Comparison of ENCODE assay signal across 9 mouse cellular contexts in genomic region chr14:45507923-45508322, GRCm38 (mm10). TPM values are rescaled to one million over a fixed set of nuclear protein-coding genes. Genes with fewer than 3 reads are reported as not detected.
DNase-seq lines count a peak whose midpoint lies in the region; ATAC-seq and TF ChIP-seq lines count a peak whose summit lies in the region.
"Had no signal": no experiment of that assay in that cellular context is flagged by ENCODE, and none has a peak within 500 bp of the region (broad histone marks: within the 10 kb centered on the region; RNA-seq: fewer than 3 reads in every experiment).

No protein-coding gene starts in this region.

- intact Hi-C loops in left cerebral cortex, postnatal 25 days (cut with DNase I) = no loop called here

- no peak overlapping the region for H3K4me3 ChIP-seq in hindbrain, embryonic 10.5 days
- no peak overlapping the region for H3K4me3 ChIP-seq in hindbrain, embryonic 11.5 days (ENCODE audit: low read depth, low read length)
- H3K4me3 ChIP-seq in intestine, postnatal 0 days (ENCODE audit: low read depth, low read length) = no peak overlapping the region
- H3K4me3 ChIP-seq: erythroblast, embryonic 14.5 days had no signal

- WGBS in hindbrain, embryonic 10.5 days = 67% methylated on average over 4 of the region's 4 CpGs
- WGBS in hindbrain, embryonic 11.5 days = 55% methylated on average over 4 of the region's 4 CpGs
- WGBS in intestine, postnatal 0 days = 49% methylated on average over 4 of the region's 4 CpGs

- H3K9me3 ChIP-seq in hindbrain, embryonic 10.5 days = no peaks in the 10 kb centered on the region
- H3K9me3 ChIP-seq in hindbrain, embryonic 11.5 days (ENCODE audit: control insufficient read depth, low read length) = no peaks in the 10 kb centered on the region
- H3K9me3 ChIP-seq in intestine, postnatal 0 days (ENCODE audit: control insufficient read depth) = no peaks in the 10 kb centered on the region

- peak overlapping the region; percentile 64 for H3K27ac ChIP-seq in hindbrain, embryonic 10.5 days
- H3K27ac ChIP-seq in hindbrain, embryonic 11.5 days (ENCODE audit: low read depth, low read length) = no peak overlapping the region
- peak overlapping the region; percentile 35; the same call in 1 of the 2 replicates for H3K27ac ChIP-seq in intestine, postnatal 0 days (ENCODE audit: low read depth, low read length)

- no peak overlapping the region for H3K9ac ChIP-seq in hindbrain, embryonic 11.5 days (ENCODE audit: low read depth, low read length)
- no peak overlapping the region for H3K9ac ChIP-seq in intestine, postnatal 0 days (ENCODE audit: low read depth, low read length)

- no peak for TF ChIP-seq CTCF in intestine, postnatal 0 days (IDR thresholded peaks at IDR 0.05; ENCODE audit: low read depth)

- H3K27me3 ChIP-seq in hindbrain, embryonic 10.5 days (ENCODE audit: insufficient read depth, poor library complexity, severe bottlenecking) = no peaks in the 10 kb centered on the region
- H3K27me3 ChIP-seq in hindbrain, embryonic 11.5 days (ENCODE audit: control insufficient read depth, insufficient read depth, low read length) = no peaks in the 10 kb centered on the region
- H3K27me3 ChIP-seq in intestine, postnatal 0 days (replicated peaks; ENCODE audit: control insufficient read depth, insufficient read depth, low read length) = no peaks in the 10 kb centered on the region

- no peak for ATAC-seq in hindbrain, embryonic 11.5 days (ENCODE audit: low FRiP score)
- ATAC-seq in intestine, postnatal 0 days = no peak
- no peak for ATAC-seq in inflammation-experienced regulatory T-cells, adult 6 months

- peaks cover 41% of the 10 kb centered on the region for H3K36me3 ChIP-seq in hindbrain, embryonic 10.5 days
- no peaks in the 10 kb centered on the region for H3K36me3 ChIP-seq in hindbrain, embryonic 11.5 days (ENCODE audit: control insufficient read depth, insufficient read depth, low read length)
- H3K36me3 ChIP-seq in intestine, postnatal 0 days (ENCODE audit: control insufficient read depth, insufficient read depth) = no peaks in the 10 kb centered on the region; the same call in 1 of the 2 replicates

- peaks cover 35% of the 10 kb centered on the region for H3K4me1 ChIP-seq in hindbrain, embryonic 10.5 days (replicated peaks)
- peaks cover 3% of the 10 kb centered on the region for H3K4me1 ChIP-seq in hindbrain, embryonic 11.5 days (replicated peaks; ENCODE audit: control insufficient read depth, insufficient read depth, low read length)
- 0 out of 2 replicates have a peak, but pooled peaks cover 4% of the 10 kb centered on the region for H3K4me1 ChIP-seq in intestine, postnatal 0 days (replicated peaks; ENCODE audit: control insufficient read depth, insufficient read depth, low read length)

- no peak overlapping the region for H3K4me2 ChIP-seq in hindbrain, embryonic 11.5 days (replicated peaks; ENCODE audit: low read depth, low read length)
- H3K4me2 ChIP-seq in intestine, postnatal 0 days (replicated peaks; ENCODE audit: low read depth) = no peak overlapping the region

- DNase-seq in hindbrain, embryonic 10.5 days (ENCODE audit: low spot score) = no peak
- no peak for DNase-seq in hindbrain, embryonic 11.5 days (ENCODE audit: low spot score)
- peak; percentile 42 for DNase-seq in gonadal fat pad, adult 2 months (ENCODE audit: low read depth)
- peak; percentile 81 for DNase-seq in lung, postnatal 36 days
- DNase-seq in c-Kit-positive CD71-positive TER-119-positive erythroid progenitor cells, embryonic 14.5 days (ENCODE audit: low spot score) = no peak
- no peak for DNase-seq in left cerebral cortex, postnatal 25 days (ENCODE audit: low spot score in 2 of 2)

RNA-seq across cellular contexts. Expression of gene Fermt2, which starts 22.0 kb away (rescaled TPM):
- polyA plus RNA-seq in hindbrain, embryonic 10.5 days (2016; fragmentation: Nextera tagmentation; extraction: Ambion mirVana) = 74.3 and 89.6 TPM in 2 replicates
- 74.4 and 88.1 TPM in 2 replicates for polyA plus RNA-seq in hindbrain, embryonic 11.5 days (2014; fragmentation: Nextera tagmentation; extraction: Ambion mirVana)
- 54.9 and 65.2 TPM in 2 replicates for polyA plus RNA-seq in gonadal fat pad, adult 2 months (2012; rRNA removed)
- polyA plus RNA-seq in intestine, postnatal 0 days (2015; fragmentation: Nextera tagmentation; extraction: Ambion mirVana) = 138 and 147 TPM in 2 replicates
- polyA plus RNA-seq in inflammation-experienced regulatory T-cells, adult 6 months (2017; shearing (Covaris generic)) = not detected
- 100 to 1,000 TPM in 1 of 2 experiments, 10 to 100 TPM in 1; 92.3 to 105 TPM for total RNA-seq in left cerebral cortex, postnatal 25 days (2021)
- polyA plus RNA-seq: erythroblast, embryonic 14.5 days had no signal

Comparison
In these comparisons a context has a peak if more than half of its experiments do, and no peak if none do; other contexts are left out.
1. DNase-seq: peak in gonadal fat pad, adult 2 months (single experiment) and lung, postnatal 36 days (single experiment); none in hindbrain, embryonic 10.5 days (single experiment), hindbrain, embryonic 11.5 days (single experiment), c-Kit-positive CD71-positive TER-119-positive erythroid progenitor cells, embryonic 14.5 days (single experiment) and left cerebral cortex, postnatal 25 days (0 of 2).
2. RNA of gene Fermt2, which starts 22.0 kb away (polyA plus RNA-seq): 138 to 147 TPM in intestine, postnatal 0 days, 74.4 to 88.1 TPM in hindbrain, embryonic 11.5 days, 74.3 to 89.6 TPM in hindbrain, embryonic 10.5 days and 54.9 to 65.2 TPM in gonadal fat pad, adult 2 months; not detected in inflammation-experienced regulatory T-cells, adult 6 months; every median in the first group is over 10 times any median in the second.